Mouse (Mus musculus): ENCODE data around the gene Myo9a. TPM values are rescaled to one million over a fixed set of nuclear protein-coding genes. Genes with fewer than 3 reads are reported as not detected.

Gene Myo9a
- polyA plus RNA-seq, 1 experiment from 2014 or later: 14.5 TPM

GRCm38 (mm10) chr9:59942501-59943085 is 191.9 kb downstream of the Myo9a start:
- no peak overlapping the region for H3K4me2 ChIP-seq (ENCODE audit: low read length)
- no peaks in the 10 kb centered on the region for H3K27me3 ChIP-seq (ENCODE audit: insufficient read depth, low read length)
- WGBS: 31% methylated on average over 5 of the region's 5 CpGs
- no peaks in the 10 kb centered on the region for H3K9me3 ChIP-seq (replicated peaks; ENCODE audit: low read length)
- no peak for DNase-seq (ENCODE audit: low spot score)
- H3K27ac ChIP-seq: no peak overlapping the region
- TF ChIP-seq CTCF (IDR thresholded peaks at IDR 0.05; ENCODE audit: low read depth): no peak
- H3K9ac ChIP-seq (ENCODE audit: low read depth, low read length): no peak overlapping the region
- no peaks in the 10 kb centered on the region for H3K36me3 ChIP-seq (ENCODE audit: insufficient read depth, low read length)
- H3K4me1 ChIP-seq (replicated peaks; ENCODE audit: insufficient read depth, low read length): no peaks in the 10 kb centered on the region
- H3K4me3 ChIP-seq (replicated peaks; ENCODE audit: low read depth, low read length): no peak overlapping the region
- ATAC-seq (replicated peaks; ENCODE audit: low FRiP score, low read depth): no peak

GRCm38 (mm10) chr9:59943826-59944225 is 193.1 kb downstream of the Myo9a start:
- H3K27ac ChIP-seq: no peak overlapping the region
- no peak overlapping the region for H3K4me3 ChIP-seq (replicated peaks; ENCODE audit: low read depth, low read length)
- H3K4me1 ChIP-seq (replicated peaks; ENCODE audit: insufficient read depth, low read length): no peaks in the 10 kb centered on the region
- no peak overlapping the region for H3K9ac ChIP-seq (ENCODE audit: low read depth, low read length)
- no peak for ATAC-seq (replicated peaks; ENCODE audit: low FRiP score, low read depth)
- no peaks in the 10 kb centered on the region for H3K36me3 ChIP-seq (ENCODE audit: insufficient read depth, low read length)
- WGBS: 88% methylated on average over 6 of the region's 6 CpGs
- H3K27me3 ChIP-seq (ENCODE audit: insufficient read depth, low read length): no peaks in the 10 kb centered on the region
- no peaks in the 10 kb centered on the region for H3K9me3 ChIP-seq (replicated peaks; ENCODE audit: low read length)
- no peak for TF ChIP-seq CTCF (IDR thresholded peaks at IDR 0.05; ENCODE audit: low read depth)
- DNase-seq (ENCODE audit: low spot score): no peak
- H3K4me2 ChIP-seq (ENCODE audit: low read length): no peak overlapping the region

- Histone ChIP-seq H3K4me3 (replicated peaks; ENCODE audit: low read depth, low read length) (no peak overlapping the region), H3K27me3 (ENCODE audit: insufficient read depth, low read length) (no peaks in the 10 kb centered on the region), H3K4me2 (ENCODE audit: low read length) (no peak overlapping the region), H3K27ac (no peak overlapping the region), H3K36me3 (ENCODE audit: insufficient read depth, low read length) (no peaks in the 10 kb centered on the region), H3K9ac (ENCODE audit: low read depth, low read length) (no peak overlapping the region), H3K4me1 (replicated peaks; ENCODE audit: insufficient read depth, low read length) (no peaks in the 10 kb centered on the region), H3K9me3 (replicated peaks; ENCODE audit: low read length) (no peaks in the 10 kb centered on the region)
- ATAC-seq (replicated peaks; ENCODE audit: low FRiP score, low read depth): no peak
- DNase-seq (ENCODE audit: low spot score): no peak
- 67% methylated on average over 3 of the region's 3 CpGs for WGBS
- TF ChIP-seq CTCF (IDR thresholded peaks at IDR 0.05; ENCODE audit: low read depth): no peak
Observed at GRCm38 (mm10) chr9:59945241-59945640, 194.5 kb downstream of the Myo9a start.

GRCm38 (mm10) chr9:59947271-59947670 is 196.6 kb downstream of the Myo9a start:
- Histone ChIP-seq H3K4me2 (ENCODE audit: low read length) (no peak overlapping the region), H3K4me1 (replicated peaks; ENCODE audit: insufficient read depth, low read length) (no peaks in the 10 kb centered on the region), H3K27ac (no peak overlapping the region), H3K9me3 (replicated peaks; ENCODE audit: low read length) (no peaks in the 10 kb centered on the region), H3K4me3 (replicated peaks; ENCODE audit: low read depth, low read length) (no peak overlapping the region), H3K36me3 (ENCODE audit: insufficient read depth, low read length) (no peaks in the 10 kb centered on the region), H3K27me3 (ENCODE audit: insufficient read depth, low read length) (no peaks in the 10 kb centered on the region), H3K9ac (ENCODE audit: low read depth, low read length) (no peak overlapping the region)
- TF ChIP-seq CTCF (IDR thresholded peaks at IDR 0.05; ENCODE audit: low read depth): no peak
- ATAC-seq (replicated peaks; ENCODE audit: low FRiP score, low read depth): no peak
- WGBS: 86% methylated on average over 8 of the region's 8 CpGs
- DNase-seq (ENCODE audit: low spot score): no peak

- DNase-seq (ENCODE audit: low spot score) (no peak), ATAC-seq (replicated peaks; ENCODE audit: low FRiP score, low read depth) (no peak)
- H3K27ac ChIP-seq: no peak overlapping the region
- H3K4me3 ChIP-seq (replicated peaks; ENCODE audit: low read depth, low read length): no peak overlapping the region
- no peaks in the 10 kb centered on the region for H3K4me1 ChIP-seq (replicated peaks; ENCODE audit: insufficient read depth, low read length)
- no peaks in the 10 kb centered on the region for H3K36me3 ChIP-seq (ENCODE audit: insufficient read depth, low read length)
- no peaks in the 10 kb centered on the region for H3K9me3 ChIP-seq (replicated peaks; ENCODE audit: low read length)
- no peak for TF ChIP-seq CTCF (IDR thresholded peaks at IDR 0.05; ENCODE audit: low read depth)
- no peak overlapping the region for H3K4me2 ChIP-seq (ENCODE audit: low read length)
- no peaks in the 10 kb centered on the region for H3K27me3 ChIP-seq (ENCODE audit: insufficient read depth, low read length)
- 50% methylated on average over 8 of the region's 8 CpGs for WGBS
- no peak overlapping the region for H3K9ac ChIP-seq (ENCODE audit: low read depth, low read length)
Observed at GRCm38 (mm10) chr9:59948226-59948625, 197.5 kb downstream of the Myo9a start.

- Histone ChIP-seq H3K9me3 (replicated peaks; ENCODE audit: low read length) (no peaks in the 10 kb centered on the region), H3K4me3 (replicated peaks; ENCODE audit: low read depth, low read length) (no peak overlapping the region), H3K36me3 (ENCODE audit: insufficient read depth, low read length) (no peaks in the 10 kb centered on the region), H3K4me2 (ENCODE audit: low read length) (no peak overlapping the region), H3K27me3 (ENCODE audit: insufficient read depth, low read length) (no peaks in the 10 kb centered on the region), H3K9ac (ENCODE audit: low read depth, low read length) (no peak overlapping the region), H3K4me1 (replicated peaks; ENCODE audit: insufficient read depth, low read length) (no peaks in the 10 kb centered on the region), H3K27ac (no peak overlapping the region)
- DNase-seq (ENCODE audit: low spot score) (no peak), ATAC-seq (replicated peaks; ENCODE audit: low FRiP score, low read depth) (no peak)
- TF ChIP-seq CTCF (IDR thresholded peaks at IDR 0.05; ENCODE audit: low read depth): no peak
- 86% methylated on average over 17 of the region's 17 CpGs for WGBS
Observed at GRCm38 (mm10) chr9:59948691-59949250, 198.1 kb downstream of the Myo9a start.

- Histone ChIP-seq H3K36me3 (ENCODE audit: insufficient read depth, low read length) (no peaks in the 10 kb centered on the region), H3K4me3 (replicated peaks; ENCODE audit: low read depth, low read length) (no peak overlapping the region), H3K4me2 (ENCODE audit: low read length) (no peak overlapping the region), H3K4me1 (replicated peaks; ENCODE audit: insufficient read depth, low read length) (no peaks in the 10 kb centered on the region), H3K27ac (no peak overlapping the region), H3K9ac (ENCODE audit: low read depth, low read length) (no peak overlapping the region), H3K27me3 (ENCODE audit: insufficient read depth, low read length) (no peaks in the 10 kb centered on the region), H3K9me3 (replicated peaks; ENCODE audit: low read length) (no peaks in the 10 kb centered on the region)
- WGBS: 76% methylated on average over 6 of the region's 6 CpGs
- ATAC-seq (replicated peaks; ENCODE audit: low FRiP score, low read depth) (no peak), DNase-seq (ENCODE audit: low spot score) (no peak)
- no peak for TF ChIP-seq CTCF (IDR thresholded peaks at IDR 0.05; ENCODE audit: low read depth)
Observed at GRCm38 (mm10) chr9:59949511-59949910, 198.8 kb downstream of the Myo9a start.
